Mouse (Mus musculus) lung, embryonic 14.5 days (tissue): ENCODE results near the gene Celf5. TPM values are rescaled to one million over a fixed set of nuclear protein-coding genes. Genes with fewer than 3 reads are reported as not detected.

Source experiments
- ATAC-seq: fragments of 200-750 bp; cut with Nextera tagmentation; 2 replicates; pipeline ENCODE4 v1.8.0; 2017; ENCODE audit warnings: mild to moderate bottlenecking, moderate TSS enrichment, moderate library complexity; ENCODE audit not compliant: insufficient read depth
- DNase-seq: peaks from one replicate; pipeline ENCODE4 v3.0.0-alpha.2; 2015
- H3K27ac ChIP-seq: fragments of 300-500 bp; sonication (generic); 2 replicates; pipeline ENCODE4 v1.5.1; 2014; ENCODE audit warnings: low read depth, mild to moderate bottlenecking, moderate library complexity
- H3K27me3 ChIP-seq: fragments of 300-500 bp; sonication (generic); 2 replicates; pipeline ENCODE4 v1.6.1; 2014; ENCODE audit warnings: low read length, control low read depth; ENCODE audit not compliant: insufficient read depth
- H3K36me3 ChIP-seq: fragments of 300-500 bp; sonication (generic); 2 replicates; pipeline ENCODE4 v1.6.1; 2014; ENCODE audit warnings: control low read depth; ENCODE audit not compliant: insufficient read depth
- H3K4me1 ChIP-seq: fragments of 300-500 bp; sonication (generic); 2 replicates; pipeline ENCODE4 v1.6.1; 2014; ENCODE audit warnings: antibody characterized with exemption, control low read depth; ENCODE audit not compliant: insufficient read depth
- H3K4me2 ChIP-seq: fragments of 300-500 bp; sonication (generic); 2 replicates; pipeline ENCODE4 v1.6.1; 2014; ENCODE audit warnings: mild to moderate bottlenecking
- H3K4me3 ChIP-seq: fragments of 300-500 bp; sonication (generic); 2 replicates; pipeline ENCODE4 v1.5.1; 2014; ENCODE audit warnings: low read depth, low read length
- H3K9ac ChIP-seq: fragments of 300-500 bp; sonication (generic); 2 replicates; pipeline ENCODE4 v1.6.1; 2014
- H3K9me3 ChIP-seq: fragments of 300-500 bp; sonication (generic); 2 replicates; pipeline ENCODE4 v1.6.1; 2016; ENCODE audit warnings: low read depth, low read length, control low read depth
- CTCF ChIP-seq: IDR thresholded peaks from 2 replicates; pipeline ENCODE4 v1.5.1; 2016; ENCODE audit warnings: antibody characterized with exemption, low read depth
- WGBS: fragments of 180-500 bp; shearing (Covaris S2); extraction: QIAGEN DNeasy Blood & Tissue Kit; methylation state at CpG from one replicate; pipeline ENCODE4 v1.1.7; 2014; 5-methylcytosine and 5-hydroxymethylcytosine counted together
- polyA plus RNA-seq: library from polyadenylated mRNA; unstranded; fragments of >200 nt; fragmentation: Nextera tagmentation; extraction: Ambion mirVana; gene quantifications from 2 replicates; pipeline ENCODE4 v1.2.1, GENCODE M21; 2014

The Celf5 gene
- polyA plus RNA-seq, 1 experiment from 2014 or later: 0.09 TPM

DNA sequence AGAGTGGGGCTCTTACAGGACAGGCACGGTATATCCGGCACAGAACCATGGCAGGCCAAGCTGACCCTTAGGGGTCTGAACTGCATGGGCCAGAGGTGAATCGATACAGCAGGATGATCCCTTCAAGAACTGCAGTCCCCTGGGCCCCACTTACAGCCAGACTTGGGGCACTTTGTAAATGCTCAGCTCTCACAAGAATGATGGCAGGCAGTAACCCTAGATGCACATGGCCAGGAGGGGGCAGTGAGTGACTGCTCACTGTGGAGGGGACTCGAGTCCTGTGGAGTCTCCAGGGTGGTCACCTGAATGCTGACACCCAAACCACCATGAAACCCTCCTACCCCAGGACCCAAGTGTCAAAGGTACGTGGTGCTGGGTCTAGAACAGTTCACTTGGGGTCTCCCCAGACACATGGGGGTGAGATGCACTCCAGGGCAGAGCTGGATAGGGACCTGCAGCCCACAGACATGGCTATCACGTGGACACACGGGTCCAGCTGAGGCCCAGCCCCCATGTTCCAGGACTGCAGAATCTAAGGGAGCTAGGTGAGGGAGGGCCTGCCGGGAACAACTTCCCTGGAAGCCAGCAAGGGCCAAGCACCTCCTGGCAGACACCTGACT is 11.2 kb upstream of the Celf5 start:
- 82% methylated on average over 8 of the region's 8 CpGs for WGBS
- H3K27ac ChIP-seq: no peak overlapping the region
- no peak overlapping the region for H3K4me2 ChIP-seq
- no peaks in the 10 kb centered on the region for H3K9me3 ChIP-seq
- DNase-seq: no peak
- H3K36me3 ChIP-seq: peaks cover 47% of the 10 kb centered on the region
- H3K9ac ChIP-seq: no peak overlapping the region
- no peaks in the 10 kb centered on the region for H3K27me3 ChIP-seq
- peaks cover 11% of the 10 kb centered on the region; the same call in 1 of the 2 replicates for H3K4me1 ChIP-seq
- H3K4me3 ChIP-seq: no peak overlapping the region
- ATAC-seq: no peak
- peak; percentile 25 for TF ChIP-seq CTCF

DNA sequence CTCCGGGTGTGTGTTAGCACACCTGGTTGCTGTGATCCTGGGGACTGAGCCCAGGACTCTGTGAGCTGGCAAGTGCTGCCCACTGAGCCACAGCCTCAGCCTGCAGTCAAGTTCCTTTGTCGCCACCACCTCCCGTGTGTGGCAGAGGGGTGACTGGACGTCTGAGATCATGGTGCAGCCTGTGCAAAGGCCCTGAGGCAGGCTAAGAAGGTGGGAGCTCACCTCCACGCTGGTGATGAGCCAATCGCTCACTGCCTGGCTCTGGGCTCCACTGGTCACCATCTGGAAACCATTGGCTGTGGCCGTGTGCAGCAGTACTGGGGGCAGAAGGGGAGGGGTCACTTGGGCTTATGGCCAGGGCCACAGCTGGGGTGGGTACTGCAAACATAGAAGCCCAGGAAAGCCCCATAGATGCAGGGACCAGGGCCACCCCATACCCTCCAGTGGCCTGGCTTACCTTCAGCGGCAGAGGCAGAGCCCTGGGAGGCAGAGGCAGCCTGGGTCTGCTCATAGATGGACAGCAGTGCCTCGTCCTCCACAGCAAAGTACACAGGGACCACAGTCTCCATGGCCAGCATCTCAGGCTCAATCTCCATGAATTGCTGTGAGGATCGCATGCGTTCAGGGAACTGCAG is 10.2 kb upstream of the Celf5 start:
- Histone ChIP-seq H3K36me3 (peaks cover 57% of the 10 kb centered on the region), H3K9ac (no peak overlapping the region)
- 88% methylated on average over 11 of the region's 11 CpGs for WGBS

DNA sequence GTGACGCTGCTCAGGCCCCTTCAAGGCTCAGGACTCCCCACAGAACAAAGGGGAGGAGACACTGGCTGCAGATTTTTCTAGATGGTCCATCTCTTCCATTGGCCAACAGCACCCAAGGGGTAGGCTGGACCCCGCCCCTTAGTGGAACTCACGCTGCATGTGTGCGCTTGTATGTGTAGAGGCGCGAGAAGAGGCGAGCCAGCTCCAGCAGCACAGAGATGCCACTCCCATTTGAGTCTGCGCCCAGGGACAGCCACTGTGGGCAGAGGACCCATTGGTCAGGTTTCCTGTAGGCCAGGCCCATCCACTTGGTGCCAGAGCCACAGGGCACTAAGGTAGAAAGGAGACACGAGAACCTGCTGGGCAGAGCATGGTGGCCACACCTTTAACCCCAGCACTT is 8.5 kb upstream of the Celf5 start:
- H3K27ac ChIP-seq: no peak overlapping the region
- no peak for TF ChIP-seq CTCF
- H3K36me3 ChIP-seq: peaks cover 69% of the 10 kb centered on the region
- no peak overlapping the region for H3K4me3 ChIP-seq
- DNase-seq (no peak), ATAC-seq (no peak)
- no peaks in the 10 kb centered on the region for H3K27me3 ChIP-seq
- no peak overlapping the region for H3K9ac ChIP-seq
- peaks cover 8% of the 10 kb centered on the region; the same call in 1 of the 2 replicates for H3K4me1 ChIP-seq
- 90% methylated on average over 9 of the region's 9 CpGs for WGBS
- H3K4me2 ChIP-seq: no peak overlapping the region
- no peaks in the 10 kb centered on the region for H3K9me3 ChIP-seq

More for the DNA sequence above, 10.2 kb upstream of the Celf5 start:
- Histone ChIP-seq H3K9me3 (no peaks in the 10 kb centered on the region), H3K4me1 (peaks cover 11% of the 10 kb centered on the region; the same call in 1 of the 2 replicates), H3K4me2 (no peak overlapping the region), H3K27ac (no peak overlapping the region), H3K27me3 (no peaks in the 10 kb centered on the region), H3K4me3 (no peak overlapping the region)
- ATAC-seq: no peak
- DNase-seq: no peak
- TF ChIP-seq CTCF: no peak

GRCm38 (mm10) chr10:81489941-81490340 is 7.4 kb upstream of the Celf5 start:
- peaks cover 4% of the 10 kb centered on the region; the same call in 1 of the 2 replicates for H3K4me1 ChIP-seq
- no peak for TF ChIP-seq CTCF
- peaks cover 69% of the 10 kb centered on the region for H3K36me3 ChIP-seq
- no peak overlapping the region for H3K4me2 ChIP-seq
- DNase-seq: no peak
- no peak for ATAC-seq
- 77% methylated on average over 14 of the region's 14 CpGs for WGBS
- no peaks in the 10 kb centered on the region for H3K27me3 ChIP-seq
- no peak overlapping the region for H3K9ac ChIP-seq
- no peak overlapping the region for H3K4me3 ChIP-seq
- no peak overlapping the region for H3K27ac ChIP-seq
- H3K9me3 ChIP-seq: no peaks in the 10 kb centered on the region

DNA sequence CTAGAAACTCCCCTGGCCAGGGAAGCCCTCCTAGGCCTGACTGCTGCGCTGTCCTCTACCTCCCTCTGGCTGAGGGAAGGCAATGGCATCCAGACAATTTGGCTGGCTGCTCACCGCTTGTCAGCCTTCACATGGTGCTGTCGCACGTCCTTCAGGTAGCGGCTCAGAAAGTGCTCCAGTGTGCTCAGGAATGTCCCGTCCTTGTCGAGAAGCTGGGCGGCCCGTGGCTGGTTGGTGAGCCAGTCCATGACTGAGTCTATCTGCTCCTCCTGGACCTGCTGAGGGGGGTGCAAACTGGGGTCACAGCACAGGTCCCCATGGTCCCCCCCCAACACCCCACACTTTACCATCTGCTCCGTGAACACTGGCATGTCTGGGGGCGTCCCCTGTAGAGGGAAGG is 5.6 kb upstream of the Celf5 start:
- no peaks in the 10 kb centered on the region for H3K27me3 ChIP-seq
- no peak overlapping the region for H3K4me3 ChIP-seq
- no peak for ATAC-seq
- H3K4me1 ChIP-seq: no peaks in the 10 kb centered on the region
- no peak overlapping the region for H3K4me2 ChIP-seq
- no peaks in the 10 kb centered on the region for H3K9me3 ChIP-seq
- no peak overlapping the region for H3K27ac ChIP-seq
- no peak overlapping the region for H3K9ac ChIP-seq
- TF ChIP-seq CTCF: no peak
- peaks cover 64% of the 10 kb centered on the region for H3K36me3 ChIP-seq
- whole genome bisulfite sequencing: 76% methylated on average over 11 of the region's 11 CpGs
- DNase-seq: no peak

GRCm38 (mm10) chr10:81486496-81486895 is 4.0 kb upstream of the Celf5 start:
- no peak overlapping the region for H3K4me2 ChIP-seq
- no peak for DNase-seq
- H3K9me3 ChIP-seq: no peaks in the 10 kb centered on the region
- no peak for ATAC-seq
- no peaks in the 10 kb centered on the region for H3K4me1 ChIP-seq
- TF ChIP-seq CTCF: no peak
- WGBS: 86% methylated on average over 10 of the region's 10 CpGs
- no peak overlapping the region for H3K27ac ChIP-seq
- H3K27me3 ChIP-seq: peaks cover 10% of the 10 kb centered on the region
- H3K9ac ChIP-seq: no peak overlapping the region
- no peak overlapping the region for H3K4me3 ChIP-seq
- peaks cover 48% of the 10 kb centered on the region for H3K36me3 ChIP-seq

DNA sequence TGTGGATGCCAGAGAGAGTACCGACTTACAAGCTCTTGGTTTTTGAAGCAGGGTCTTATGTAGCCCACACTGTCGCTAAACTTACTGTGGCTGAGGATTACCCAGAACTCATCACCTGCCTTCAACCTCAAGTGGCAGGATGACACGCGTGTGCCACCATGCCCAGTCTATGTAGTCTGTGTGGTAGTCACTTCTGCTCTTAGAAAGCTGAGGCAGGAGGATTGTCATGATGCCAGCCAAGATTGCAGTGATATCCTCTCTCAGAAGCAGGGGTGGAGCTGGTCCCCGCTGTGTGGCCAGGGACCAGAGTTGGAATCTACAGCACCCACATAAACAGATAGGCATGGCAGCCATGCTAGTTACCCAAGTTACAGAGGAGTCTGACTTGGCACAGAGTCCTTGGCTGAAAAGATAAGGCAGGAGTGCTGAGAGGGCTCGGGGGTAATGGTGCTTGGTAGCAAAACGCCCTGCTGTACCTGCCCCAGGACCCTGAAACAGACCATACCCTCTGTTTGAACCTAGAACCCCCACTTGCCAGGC is 3.0 kb upstream of the Celf5 start:
- Histone ChIP-seq H3K9me3 (no peaks in the 10 kb centered on the region), H3K36me3 (peaks cover 39% of the 10 kb centered on the region), H3K27ac (no peak overlapping the region), H3K4me2 (no peak overlapping the region), H3K4me1 (no peaks in the 10 kb centered on the region), H3K4me3 (no peak overlapping the region), H3K27me3 (peaks cover 19% of the 10 kb centered on the region), H3K9ac (no peak overlapping the region)
- ATAC-seq (no peak), DNase-seq (no peak)
- no peak for TF ChIP-seq CTCF
- WGBS: 66% methylated on average over 7 of the region's 7 CpGs
